Mouse (Mus musculus): Measurements from ENCODE around the gene Cby1.
"Not testable (repeated sequence)": the region's sequence is repeated elsewhere in the genome, so short reads cannot be mapped to it uniquely, and the experiment has no call there.

Gene Cby1

DNA sequence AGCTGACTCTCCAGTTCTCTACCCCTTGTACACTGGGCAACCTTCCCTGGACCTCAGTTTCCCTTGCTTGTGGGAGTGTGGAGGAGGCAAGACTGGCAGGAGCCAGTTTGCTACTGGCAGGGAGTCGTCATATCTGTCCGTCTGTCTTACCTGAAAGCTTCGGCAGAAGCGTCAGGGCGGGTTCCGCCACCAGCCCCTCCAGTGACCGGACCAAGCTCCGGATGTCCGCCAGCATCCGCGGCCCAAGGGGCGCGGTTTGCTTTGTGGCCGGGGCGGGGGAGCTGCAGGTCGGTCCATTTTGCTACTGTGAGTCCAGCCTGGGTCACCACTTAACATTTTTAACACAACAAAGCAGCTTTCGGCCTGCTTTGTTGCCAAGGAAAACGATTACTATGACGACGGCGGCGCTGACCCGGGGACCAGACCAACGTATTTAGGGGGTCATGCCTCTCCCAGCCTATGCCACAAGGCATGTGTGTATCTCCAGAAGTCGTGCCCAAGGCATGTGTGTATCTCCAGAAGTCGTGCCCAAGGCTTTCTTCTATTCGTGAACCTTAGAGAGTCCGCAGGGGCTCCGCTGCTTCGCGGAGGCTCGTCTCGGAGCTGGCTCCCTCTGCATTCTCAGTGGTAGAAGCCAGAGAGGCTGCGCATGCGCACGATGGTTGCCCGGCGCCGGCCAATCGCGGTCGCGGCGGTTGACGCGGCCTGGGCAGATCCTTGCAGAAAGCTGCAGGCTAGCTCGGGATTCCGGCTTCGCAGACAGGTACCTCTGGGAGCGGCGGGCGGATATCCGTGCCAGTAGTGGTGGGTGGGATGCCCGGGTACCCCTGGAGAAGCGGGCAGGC lies at the start of gene Cby1, which contains the start of gene Fam227a:
Cby1 (plus strand) TSS at position 669 of the 845 bp plus-strand sequence.
Fam227a (minus strand) TSS at position 426 of the 845 bp plus-strand sequence.
- peak; percentile 97 for DNase-seq

DNA sequence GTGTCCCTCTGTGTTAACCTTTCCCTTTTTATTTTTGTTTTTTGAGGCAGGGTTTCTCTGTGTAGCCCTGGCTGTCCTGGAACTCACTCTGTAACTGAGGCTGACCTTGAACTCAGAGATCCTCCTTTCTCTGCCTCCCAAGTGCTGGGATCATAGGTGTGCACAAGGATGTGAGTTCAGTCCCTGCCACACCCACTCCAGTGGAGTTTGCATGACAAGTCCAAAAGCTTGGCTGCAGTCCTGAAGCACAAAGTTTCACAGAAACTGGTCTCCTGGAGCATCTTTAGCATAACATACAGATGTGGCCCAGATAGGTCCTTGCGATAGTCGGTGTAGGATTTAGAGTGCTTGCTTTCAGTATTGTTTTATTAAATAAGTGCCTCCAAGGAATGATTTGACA lies 49.8 kb upstream of the Cby1 start:
- DNase-seq: no peak

DNA sequence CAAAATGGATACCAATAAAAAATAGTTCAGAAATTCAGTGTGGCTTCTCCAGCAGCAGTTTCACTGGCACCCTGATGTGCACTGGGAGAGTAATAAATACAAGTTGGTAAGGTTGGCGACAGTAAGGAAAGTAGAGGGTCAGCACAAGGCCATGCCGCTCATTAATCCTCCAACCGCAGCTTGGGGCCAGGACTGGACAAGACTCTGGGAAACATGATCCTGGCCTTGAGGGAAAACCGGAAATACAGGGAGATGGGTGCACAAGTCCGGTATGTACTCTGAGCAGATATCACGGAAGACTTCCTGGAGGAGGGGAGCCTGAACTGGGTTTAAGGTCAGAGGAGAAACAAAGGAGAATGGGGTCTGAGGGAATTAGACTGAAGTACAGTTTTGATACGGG lies 43.5 kb upstream of the Cby1 start:
- no peak for DNase-seq

DNA sequence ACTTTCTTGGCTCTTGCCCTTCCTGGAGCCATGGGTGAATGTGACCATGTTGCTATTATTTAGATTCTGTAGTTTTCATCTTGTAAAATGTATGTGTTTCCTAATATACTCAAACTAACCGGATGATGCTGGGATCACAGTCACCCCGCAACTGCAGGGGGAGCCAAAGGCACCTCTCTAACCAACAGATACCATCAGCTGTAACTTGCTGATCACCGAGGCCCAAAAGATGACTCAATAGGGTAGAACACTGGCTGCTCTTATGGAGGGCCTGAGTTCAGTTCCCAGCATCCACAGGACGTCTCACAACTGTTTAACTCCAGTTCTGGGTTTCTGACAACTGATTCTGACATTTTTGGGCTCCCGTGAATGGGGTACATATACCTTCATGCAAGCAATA lies 42.3 kb upstream of the Cby1 start:
- DNase-seq: no peak

DNA sequence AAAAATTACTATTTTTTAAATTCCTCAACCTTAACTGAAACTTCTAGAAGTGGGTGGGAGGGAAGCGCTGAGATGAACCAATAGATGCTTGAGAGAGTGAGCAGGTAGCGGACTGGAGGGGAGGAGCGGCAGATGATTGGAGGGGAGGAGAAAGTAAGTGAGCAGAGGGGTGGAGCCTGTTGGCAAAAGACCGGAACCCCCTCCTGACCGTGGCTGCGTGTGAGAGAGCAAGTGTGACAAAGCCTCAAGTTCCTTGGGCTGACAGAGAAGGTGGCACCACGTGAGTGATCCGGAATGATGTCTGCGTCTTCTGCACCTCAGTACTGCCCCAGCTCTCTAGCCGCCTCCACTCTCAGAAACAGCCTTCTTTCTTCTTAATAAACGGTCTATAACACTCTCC lies 41.9 kb upstream of the Cby1 start:
- no peak for DNase-seq

DNA sequence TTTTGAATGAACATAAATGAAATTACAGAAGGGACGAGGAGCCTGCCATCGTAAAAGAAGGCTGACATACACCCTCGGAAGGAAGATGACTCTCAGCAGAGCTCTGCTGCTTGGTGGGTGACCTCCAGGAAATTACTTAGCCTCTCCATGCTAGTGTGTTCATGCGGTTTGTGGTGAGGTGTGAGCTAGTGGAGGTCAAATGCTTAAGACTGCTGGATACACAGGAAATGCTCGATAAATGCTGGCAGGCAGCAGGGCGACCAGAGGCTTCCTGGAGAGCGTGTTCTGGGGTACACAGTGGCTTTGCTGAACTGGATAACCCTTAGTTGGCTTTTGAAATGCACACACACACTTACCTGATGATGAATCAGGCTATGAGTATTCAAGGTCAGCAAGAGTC lies 40.5 kb upstream of the Cby1 start:
- DNase-seq: no peak

DNA sequence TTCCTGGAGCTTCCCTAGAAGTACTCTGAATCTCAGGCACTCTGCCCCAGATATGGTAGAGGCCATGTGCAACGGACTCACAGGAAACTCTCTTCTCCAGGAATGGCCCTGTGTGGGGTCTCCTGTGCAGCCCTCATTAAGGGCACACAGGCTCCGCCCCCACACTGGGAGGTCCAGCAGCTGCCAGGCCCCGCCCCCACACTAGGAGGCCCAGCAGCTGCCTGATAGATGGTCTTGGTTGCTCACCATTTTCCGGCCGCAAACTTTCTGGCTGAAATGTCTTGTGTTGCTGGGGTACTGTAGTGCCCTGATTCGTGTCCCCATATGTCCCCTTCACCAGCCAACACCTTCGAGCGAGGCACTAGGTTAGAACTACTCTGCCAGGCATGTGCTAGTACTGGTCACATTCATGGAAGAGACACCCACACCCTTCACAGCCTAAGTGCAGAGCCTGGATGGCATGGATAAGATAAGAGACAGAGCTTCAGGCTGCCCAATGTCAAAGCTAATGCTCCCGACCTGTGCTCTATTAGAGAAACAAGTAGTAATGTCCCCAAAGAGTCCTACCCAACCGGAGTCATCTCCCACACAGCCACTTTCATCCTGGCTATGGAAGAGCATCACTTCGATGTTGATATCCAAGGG lies 39.1 kb upstream of the Cby1 start:
- DNase-seq: no peak

DNA sequence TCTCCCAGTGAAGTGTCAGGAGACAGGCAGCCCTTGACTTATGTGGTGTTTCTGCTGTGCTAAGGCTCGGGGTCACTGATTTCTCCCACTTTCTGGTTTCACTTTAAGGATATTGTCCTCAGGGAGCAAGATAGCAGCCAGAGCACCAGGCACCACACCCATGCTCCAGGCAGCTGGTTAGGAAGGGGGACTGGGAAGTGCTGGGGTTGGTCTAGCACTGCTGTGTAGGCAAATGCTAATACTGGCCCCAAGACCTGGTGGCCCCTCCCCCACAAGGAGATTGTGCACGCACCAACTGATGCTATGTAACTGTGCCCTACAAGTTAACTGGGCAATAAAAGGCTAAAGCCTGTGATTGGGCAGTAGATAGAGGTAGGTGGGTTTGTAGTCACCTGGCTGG lies 28.5 kb upstream of the Cby1 start:
- no peak for DNase-seq

DNA sequence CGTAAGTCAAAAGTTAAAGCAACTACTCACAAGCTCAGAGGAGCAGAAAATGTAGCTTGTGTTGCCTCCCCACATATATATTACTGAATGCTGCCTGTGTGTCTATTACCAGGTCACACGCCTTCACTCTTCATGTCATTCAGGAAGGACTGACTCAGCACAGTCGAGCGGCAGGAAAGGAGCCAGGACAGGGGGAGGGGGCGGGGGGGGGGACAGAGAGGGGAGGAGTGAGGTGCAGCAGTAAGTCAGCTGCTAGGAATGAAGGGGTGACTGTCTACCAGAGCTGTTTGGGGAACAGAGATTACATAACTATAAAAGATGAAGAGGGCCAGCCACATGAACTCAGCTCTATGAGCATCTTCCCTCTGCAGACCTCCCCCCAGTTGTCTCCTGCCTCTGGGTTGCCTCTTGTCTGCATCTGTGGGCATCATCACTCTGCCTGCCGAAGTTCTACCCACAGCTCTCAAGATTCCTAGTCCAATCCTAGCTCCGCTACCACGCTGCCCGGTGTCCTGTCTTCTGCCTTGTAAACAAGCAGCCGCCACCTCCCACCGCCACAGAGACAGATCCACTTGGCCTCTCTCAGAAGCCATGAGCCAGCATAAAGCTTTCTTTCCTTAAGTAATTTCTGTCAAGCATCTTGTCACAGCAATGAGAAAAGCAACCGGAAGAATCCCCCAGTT lies 17.7 kb upstream of the Cby1 start:
- no peak for DNase-seq

DNA sequence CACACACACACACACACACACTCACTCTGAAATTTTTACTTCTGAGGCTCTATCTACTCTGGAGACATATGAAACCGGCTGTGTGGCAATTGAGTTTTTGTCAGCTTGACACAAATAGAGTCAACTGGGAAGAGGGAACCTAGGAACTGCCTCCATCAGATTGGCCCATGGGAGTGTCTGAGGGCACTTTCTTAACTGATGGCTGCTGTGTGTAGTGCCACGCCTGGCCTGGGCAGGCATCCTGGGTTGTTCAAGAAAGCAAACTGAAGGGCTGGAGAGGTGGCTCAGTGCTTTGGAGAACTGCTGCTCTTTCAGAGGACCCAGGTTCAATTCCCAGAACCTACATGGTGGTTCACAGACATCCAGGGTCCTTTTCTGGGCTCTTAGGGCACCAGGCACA lies 13.5 kb upstream of the Cby1 start:
- no peak for DNase-seq

DNA sequence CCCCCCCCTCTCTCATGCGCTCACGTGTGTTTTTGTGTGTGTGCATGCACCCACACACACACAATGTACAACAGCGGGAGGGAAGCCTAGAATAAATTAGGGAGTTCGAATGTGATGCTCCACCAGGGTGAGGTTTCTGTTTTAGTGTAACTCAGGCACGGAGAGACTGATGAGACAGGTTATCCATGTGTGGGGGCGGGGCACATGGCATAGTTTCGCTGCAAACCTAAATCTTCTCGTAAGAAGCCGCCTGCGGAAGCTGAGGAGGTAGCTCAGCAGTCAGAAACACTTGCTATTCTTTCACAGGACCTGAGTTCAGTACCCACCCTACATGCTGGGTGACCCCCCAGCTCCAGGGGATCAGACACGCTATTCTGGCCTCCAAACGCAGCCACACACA lies 10.9 kb upstream of the Cby1 start:
- no peak for DNase-seq

DNA sequence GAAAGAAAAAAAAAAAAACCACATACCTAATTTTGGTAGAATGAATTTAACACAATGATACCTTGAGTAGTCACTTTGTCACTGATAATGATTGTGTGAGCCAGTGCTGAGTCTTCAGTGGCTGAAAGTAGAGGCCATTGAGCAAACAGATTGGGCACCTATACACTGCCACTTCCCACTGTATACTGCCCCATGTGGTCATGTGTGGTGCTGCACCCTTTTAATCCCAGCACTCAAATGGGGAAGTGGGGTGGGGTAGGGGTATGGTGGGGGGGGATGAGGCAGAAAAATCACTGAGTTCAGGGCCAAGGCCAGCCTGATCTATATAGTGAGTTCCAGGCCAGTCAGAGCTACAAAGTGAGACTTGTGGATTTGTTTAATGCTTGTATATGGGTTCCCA lies 8.4 kb upstream of the Cby1 start:
- DNase-seq: no peak

DNA sequence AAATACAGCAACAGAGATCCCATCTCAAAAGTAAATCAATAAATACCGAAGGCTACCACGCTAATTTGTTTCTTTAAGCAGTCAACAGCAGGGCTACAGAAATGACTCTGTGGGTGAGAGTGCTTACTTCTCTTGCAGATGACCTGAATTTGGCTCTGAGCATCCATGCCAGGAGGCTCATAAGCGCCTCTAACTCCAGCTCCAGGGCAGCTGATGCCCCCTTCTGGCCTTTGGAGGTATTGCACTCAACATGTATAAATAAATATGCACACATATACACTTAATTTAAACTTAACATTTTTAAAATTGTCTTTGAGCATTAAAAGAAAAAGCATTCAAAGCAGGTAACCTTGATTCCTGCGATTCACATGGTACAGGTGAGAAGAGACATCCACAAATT lies 7.5 kb upstream of the Cby1 start:
- DNase-seq: no peak

DNA sequence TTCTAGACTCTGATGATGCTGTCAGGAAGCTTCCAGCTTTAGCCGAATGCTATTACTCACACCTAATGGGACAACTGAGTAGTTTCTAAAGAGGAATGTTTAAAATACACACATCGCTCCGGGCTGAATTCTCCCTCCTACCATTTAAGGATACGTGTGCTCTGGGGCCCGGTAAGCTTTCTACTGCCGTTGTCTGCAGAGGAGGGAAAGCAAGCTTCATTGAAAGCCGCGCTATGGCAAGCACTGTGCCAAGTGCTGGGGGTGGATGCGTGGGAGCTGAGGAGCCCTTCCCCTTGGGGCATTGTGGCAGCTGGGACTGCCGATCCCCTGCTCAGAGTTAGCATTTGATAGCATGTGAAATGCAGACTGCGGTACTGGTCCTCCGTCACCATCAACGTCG lies 2.5 kb upstream of the Cby1 start:
- no peak for DNase-seq

DNA sequence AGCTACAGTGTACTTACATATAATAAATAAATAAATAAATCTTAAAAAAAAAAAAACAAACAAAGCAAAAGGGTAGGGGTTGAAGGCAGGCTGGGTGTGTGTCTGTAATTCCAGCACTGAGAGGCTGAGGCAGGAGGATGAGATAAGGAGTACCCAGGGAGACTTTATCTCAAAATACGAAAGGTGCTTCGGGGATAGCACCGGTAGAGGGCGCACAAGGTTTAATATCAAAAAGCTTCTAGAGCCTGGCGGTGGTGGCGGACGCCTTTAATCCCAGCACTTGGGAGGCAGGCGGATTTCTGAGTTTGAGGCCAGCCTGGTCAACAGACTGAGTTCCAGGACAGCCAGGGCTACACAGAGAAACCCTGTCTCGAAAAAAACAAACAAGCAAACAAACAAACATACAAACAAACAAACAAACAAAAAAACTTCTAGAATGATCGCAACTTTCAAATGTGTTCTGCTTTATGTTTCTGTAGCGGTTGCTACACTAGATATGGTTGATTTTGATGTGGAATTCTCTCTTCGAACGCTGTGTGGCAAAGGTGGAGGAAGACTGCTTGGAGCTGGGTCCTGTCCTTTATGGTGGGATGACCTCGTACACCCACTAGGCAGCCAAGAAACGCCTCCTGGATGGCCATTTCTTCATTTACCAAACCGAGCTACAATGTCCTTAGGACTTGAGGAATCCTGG lies 1.0 kb upstream of the Cby1 start:
- DNase-seq: peak; percentile 90

DNA sequence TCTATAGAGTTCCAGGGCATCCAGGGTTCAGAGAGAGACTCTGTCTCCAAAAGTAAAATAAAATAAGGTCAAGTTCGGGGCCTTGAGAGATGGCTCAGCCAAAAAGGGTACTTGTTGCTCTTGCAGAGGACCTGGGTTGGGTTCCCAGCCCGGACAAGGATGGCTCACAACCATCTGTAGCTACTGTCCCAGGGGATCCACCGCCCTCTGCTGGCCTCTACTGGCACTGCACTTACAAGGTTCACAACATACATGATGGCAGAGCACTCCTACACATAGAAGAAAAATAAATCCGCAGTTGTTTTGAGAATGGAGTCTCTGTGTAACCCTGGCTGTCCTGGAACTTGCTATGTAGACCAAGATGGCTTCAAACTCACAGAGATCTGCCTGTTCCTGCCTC lies 2.9 kb downstream of the Cby1 start:
- DNase-seq: no peak

DNA sequence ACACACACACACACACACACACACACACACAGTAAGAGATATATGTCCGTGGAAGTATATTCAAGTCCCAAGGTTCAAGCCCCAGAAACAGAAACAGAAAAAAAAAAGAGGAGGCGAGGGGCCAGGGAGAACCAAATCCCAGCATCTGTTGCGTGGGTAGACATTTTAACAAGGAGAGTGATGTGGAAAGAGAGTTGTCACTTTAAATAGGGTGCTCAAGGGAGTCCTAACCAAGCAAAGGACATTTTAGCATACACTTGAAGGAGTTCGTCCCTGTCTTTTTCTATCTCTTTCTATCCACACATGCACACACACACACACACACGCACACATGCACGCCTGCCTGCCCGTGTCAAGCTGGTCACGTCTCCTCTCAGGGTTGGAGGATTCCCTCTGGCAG lies 5.7 kb downstream of the Cby1 start:
- no peak for DNase-seq

DNA sequence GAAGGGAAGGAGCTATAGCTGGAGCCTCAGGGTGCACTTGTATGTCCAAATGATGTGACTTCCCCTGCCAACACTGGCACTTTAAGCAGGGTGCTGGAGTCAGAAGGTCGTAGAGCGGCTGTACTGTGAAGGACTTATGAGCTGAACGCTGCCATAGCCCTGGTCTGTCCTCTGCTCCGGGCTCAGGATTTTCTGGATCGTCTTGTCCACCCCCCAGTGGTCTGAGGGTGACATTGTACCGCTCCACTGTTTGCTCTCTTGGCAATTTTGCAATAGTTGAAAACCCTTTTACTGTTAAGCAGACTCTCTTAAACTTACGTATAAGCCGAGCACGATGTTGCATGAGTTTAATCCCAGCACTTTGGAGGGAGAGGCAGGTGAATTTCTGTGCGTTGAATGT lies 10.2 kb downstream of the Cby1 start:
- no peak for DNase-seq

DNA sequence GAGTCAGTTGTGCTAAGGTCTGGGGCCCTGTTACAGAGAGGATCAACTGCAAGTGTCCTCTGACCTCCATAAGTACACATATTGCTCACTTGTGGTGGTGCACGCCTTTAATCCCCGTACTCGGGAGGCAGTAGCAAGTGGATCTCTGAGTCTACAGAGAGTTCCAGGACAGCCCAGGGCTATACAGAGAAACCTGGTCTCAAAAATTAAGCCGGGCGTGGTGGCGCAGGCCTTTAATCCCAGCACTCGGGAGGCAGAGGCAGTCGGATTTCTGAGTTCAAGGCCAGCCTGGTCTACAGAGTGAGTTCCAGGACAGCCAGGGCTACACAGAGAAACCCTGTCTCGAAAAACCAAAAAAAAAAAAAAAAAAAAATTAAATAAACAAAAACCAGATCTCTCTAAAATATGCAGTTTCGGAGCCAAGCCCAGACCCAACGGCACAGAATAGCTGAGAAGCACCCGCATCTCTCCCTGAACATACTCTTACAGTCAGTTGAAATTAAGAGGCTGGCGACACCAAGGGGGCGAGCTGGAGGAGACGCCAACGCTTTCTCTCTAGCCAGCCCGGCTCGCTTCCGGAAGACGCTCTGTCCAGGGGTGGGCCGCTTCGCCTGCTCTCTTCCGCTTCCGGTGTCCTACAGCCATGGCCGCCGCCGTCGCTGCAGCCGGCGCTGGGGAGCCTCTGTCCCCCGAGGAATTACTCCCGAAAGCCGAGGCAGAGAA lies 11.4 kb downstream of the Cby1 start, which contains the start of gene Tomm22:
Tomm22 (plus strand) TSS at position 613 of the 723 bp plus-strand sequence.
- DNase-seq: peak; percentile 84

DNA sequence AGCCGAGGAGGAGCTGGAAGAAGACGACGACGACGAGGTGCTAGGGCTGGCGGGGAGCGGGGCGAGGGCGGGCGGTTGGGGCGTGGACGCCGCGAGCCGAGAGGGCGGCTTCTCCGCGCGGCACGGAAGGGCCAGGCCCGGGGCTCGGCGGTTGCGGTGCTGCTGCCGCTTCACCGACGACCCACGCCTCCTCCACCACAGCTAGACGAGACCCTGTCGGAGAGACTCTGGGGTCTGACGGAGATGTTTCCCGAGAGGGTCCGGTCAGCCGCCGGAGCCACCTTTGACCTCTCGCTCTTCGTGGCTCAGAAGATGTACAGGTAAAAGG lies 11.9 kb downstream of the Cby1 start:
- DNase-seq: no peak

DNA sequence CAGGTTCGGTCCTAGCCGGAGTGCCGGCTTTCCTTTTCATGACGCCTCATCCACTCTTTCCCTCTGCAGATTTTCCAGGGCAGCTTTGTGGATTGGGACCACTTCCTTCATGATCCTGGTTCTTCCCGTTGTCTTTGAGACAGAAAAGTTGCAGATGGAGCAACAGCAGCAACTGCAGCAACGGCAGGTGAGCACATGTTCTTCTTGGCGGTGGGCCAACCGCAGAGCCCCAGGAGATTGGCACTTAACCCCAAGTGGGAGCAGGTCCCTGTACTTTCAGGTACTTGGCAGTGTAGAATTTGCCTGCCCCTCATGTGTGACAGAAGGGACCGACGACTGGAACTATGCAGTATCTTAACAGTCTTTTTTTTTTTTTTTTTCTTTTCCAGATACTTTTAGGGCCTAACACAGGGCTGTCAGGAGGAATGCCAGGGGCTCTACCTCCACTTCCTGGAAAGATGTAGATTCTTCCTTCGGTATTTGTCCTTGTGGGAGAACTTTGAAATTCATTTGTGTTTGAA lies 12.9 kb downstream of the Cby1 start:
- DNase-seq: not testable (repeated sequence)

DNA sequence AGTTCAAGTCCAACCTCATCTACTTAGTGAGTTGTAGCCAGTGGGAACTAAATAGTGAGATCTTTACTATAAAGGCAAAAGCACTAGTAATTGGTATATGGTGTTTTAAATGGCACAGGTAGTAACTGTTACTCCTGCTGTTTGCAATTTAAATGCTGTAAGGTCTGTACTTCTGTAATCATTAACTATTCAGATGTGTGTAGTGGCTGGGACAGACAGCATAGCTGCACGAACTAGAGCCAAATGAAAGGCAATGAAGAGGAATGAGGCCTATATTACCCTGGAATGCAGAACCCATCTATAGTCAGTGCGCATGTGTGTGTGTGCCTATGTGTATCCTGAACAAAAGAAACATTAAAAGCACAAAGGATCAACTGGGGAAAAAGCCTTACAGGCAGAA lies 18.9 kb downstream of the Cby1 start:
- DNase-seq: no peak

DNA sequence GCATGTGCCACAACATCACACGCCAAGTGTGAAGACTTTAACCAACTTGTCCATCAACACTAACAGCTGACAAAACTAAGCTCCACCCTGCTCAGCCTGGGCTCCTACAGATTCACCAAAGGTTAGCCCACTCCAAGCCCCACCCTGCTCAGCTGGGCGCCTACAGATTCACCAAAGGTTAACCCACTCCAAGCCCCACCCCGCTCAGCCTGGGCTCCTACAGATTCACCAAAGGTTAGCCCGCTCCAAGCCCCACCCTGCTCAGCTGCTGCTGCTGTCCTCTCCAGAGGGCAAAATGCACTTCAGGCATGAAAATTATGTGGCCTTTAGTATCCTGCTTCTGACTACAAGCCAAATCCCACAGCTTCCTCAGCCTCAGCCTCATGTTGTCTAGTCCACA lies 23.0 kb downstream of the Cby1 start:
- no peak for DNase-seq
